Mouse (Mus musculus) intestine, postnatal 0 days (tissue): ENCODE results near the gene 4930539E08Rik. TPM values are rescaled to one million over a fixed set of nuclear protein-coding genes. Genes with fewer than 3 reads are reported as not detected.

Experiments used
- ATAC-seq: fragments of 200-750 bp; cut with Nextera tagmentation; 2 replicates; pipeline ENCODE4 v1.8.0; 2017; ENCODE audit warnings: mild to moderate bottlenecking, moderate TSS enrichment, moderate library complexity
- H3K27ac ChIP-seq: fragments of 300-500 bp; sonication (generic); 2 replicates; pipeline ENCODE4 v1.5.1; 2014; ENCODE audit warnings: mild to moderate bottlenecking, low read depth, low read length, moderate library complexity
- H3K27me3 ChIP-seq: fragments of 300-500 bp; sonication (generic); replicated peaks from 2 replicates; pipeline ENCODE4 v1.6.1; 2014; ENCODE audit warnings: low read length, mixed read lengths; ENCODE audit not compliant: control insufficient read depth, insufficient read depth
- H3K36me3 ChIP-seq: fragments of 300-500 bp; sonication (generic); 2 replicates; pipeline ENCODE4 v1.6.1; 2014; ENCODE audit warnings: mild to moderate bottlenecking, moderate library complexity; ENCODE audit not compliant: control insufficient read depth, insufficient read depth
- H3K4me1 ChIP-seq: fragments of 300-500 bp; sonication (generic); replicated peaks from 2 replicates; pipeline ENCODE4 v1.6.1; 2014; ENCODE audit warnings: antibody characterized with exemption, low read length, mixed read lengths; ENCODE audit not compliant: control insufficient read depth, insufficient read depth
- H3K4me2 ChIP-seq: fragments of 300-500 bp; sonication (generic); replicated peaks from 2 replicates; pipeline ENCODE4 v1.6.1; 2014; ENCODE audit warnings: low read depth, mild to moderate bottlenecking, moderate library complexity
- H3K4me3 ChIP-seq: fragments of 300-500 bp; sonication (generic); 2 replicates; pipeline ENCODE4 v1.5.1; 2014; ENCODE audit warnings: low read depth, low read length
- H3K9ac ChIP-seq: fragments of 300-500 bp; sonication (generic); 2 replicates; pipeline ENCODE4 v1.6.1; 2014; ENCODE audit warnings: mild to moderate bottlenecking, low read depth, low read length
- H3K9me3 ChIP-seq: fragments of 300-500 bp; sonication (generic); 2 replicates; pipeline ENCODE4 v1.6.1; 2016; ENCODE audit warnings: mixed run types; ENCODE audit not compliant: control insufficient read depth
- CTCF ChIP-seq: sonication (generic); IDR thresholded peaks from 2 replicates; pipeline ENCODE4 v1.5.1; 2016; ENCODE audit warnings: low read depth, mild to moderate bottlenecking, control low read depth, antibody characterized with exemption, moderate library complexity
- WGBS: fragments of 180-500 bp; shearing (Covaris S2); extraction: QIAGEN DNeasy Blood & Tissue Kit; methylation state at CpG from one replicate; pipeline ENCODE4 v1.1.7; 2014; 5-methylcytosine and 5-hydroxymethylcytosine counted together
- polyA plus RNA-seq: library from polyadenylated mRNA; unstranded; fragments of >200 nt; fragmentation: Nextera tagmentation; extraction: Ambion mirVana; gene quantifications from 2 replicates; pipeline ENCODE4 v1.2.1, GENCODE M21; 2015

The 4930539E08Rik gene
- polyA plus RNA-seq, 1 experiment from 2014 or later, result 3.5 TPM

- H3K36me3 ChIP-seq, result no peaks in the 10 kb centered on the region
- no peaks in the 10 kb centered on the region for H3K27me3 ChIP-seq
- H3K4me3 ChIP-seq, result no peak overlapping the region
- WGBS, result 82% methylated on average over 18 of the region's 18 CpGs
- H3K27ac ChIP-seq, result peak overlapping the region; percentile 94; the same call in 1 of the 2 replicates
- H3K4me1 ChIP-seq, result no peaks in the 10 kb centered on the region; the same call in 1 of the 2 replicates
- no peak overlapping the region for H3K9ac ChIP-seq
- H3K9me3 ChIP-seq, result no peaks in the 10 kb centered on the region
- no peak overlapping the region for H3K4me2 ChIP-seq
- no peak for TF ChIP-seq CTCF
- ATAC-seq, result no peak
These were observed 16.5 kb upstream of the 4930539E08Rik start for GRCm38 (mm10) chr17:28931436-28932211.

- WGBS, result 3% methylated on average over 14 of the region's 14 CpGs
- H3K4me1 ChIP-seq, result no peaks in the 10 kb centered on the region; the same call in 1 of the 2 replicates
- peak; percentile 86 for ATAC-seq
- no peaks in the 10 kb centered on the region for H3K9me3 ChIP-seq
- H3K27ac ChIP-seq, result peak overlapping the region; percentile 94
- H3K4me2 ChIP-seq, result peak overlapping the region; percentile 49
- no peaks in the 10 kb centered on the region for H3K27me3 ChIP-seq
- no peak overlapping the region for H3K4me3 ChIP-seq
- H3K9ac ChIP-seq, result peak overlapping the region; percentile 53; the same call in 1 of the 2 replicates
- no peaks in the 10 kb centered on the region for H3K36me3 ChIP-seq
- peak; percentile 71 for TF ChIP-seq CTCF
These were observed 15.4 kb upstream of the 4930539E08Rik start for GRCm38 (mm10) chr17:28930392-28931074.

- TF ChIP-seq CTCF, result no peak
- no peak for ATAC-seq
- H3K4me3 ChIP-seq, result no peak overlapping the region
- no peaks in the 10 kb centered on the region for H3K9me3 ChIP-seq
- H3K27me3 ChIP-seq, result no peaks in the 10 kb centered on the region
- no peaks in the 10 kb centered on the region; the same call in 1 of the 2 replicates for H3K4me1 ChIP-seq
- H3K27ac ChIP-seq, result no peak overlapping the region
- H3K4me2 ChIP-seq, result no peak overlapping the region
- 88% methylated on average over 4 of the region's 4 CpGs for WGBS
- no peaks in the 10 kb centered on the region for H3K36me3 ChIP-seq
- no peak overlapping the region for H3K9ac ChIP-seq
These were observed 14.2 kb upstream of the 4930539E08Rik start for GRCm38 (mm10) chr17:28929369-28929768.

GRCm38 (mm10) chr17:28928004-28928403 lies 12.9 kb upstream of the 4930539E08Rik start:
- H3K4me3 ChIP-seq, result no peak overlapping the region
- no peaks in the 10 kb centered on the region for H3K9me3 ChIP-seq
- WGBS, result 65% methylated on average over 9 of the region's 9 CpGs
- no peak overlapping the region for H3K4me2 ChIP-seq
- H3K27ac ChIP-seq, result no peak overlapping the region
- no peaks in the 10 kb centered on the region for H3K36me3 ChIP-seq
- no peak for ATAC-seq
- H3K9ac ChIP-seq, result no peak overlapping the region
- H3K4me1 ChIP-seq, result no peaks in the 10 kb centered on the region; the same call in 1 of the 2 replicates
- TF ChIP-seq CTCF, result no peak
- H3K27me3 ChIP-seq, result no peaks in the 10 kb centered on the region

GRCm38 (mm10) chr17:28926866-28927635 lies 11.9 kb upstream of the 4930539E08Rik start:
- Histone ChIP-seq H3K27ac (no peak overlapping the region; the same call in 1 of the 2 replicates), H3K4me2 (no peak overlapping the region), H3K4me3 (no peak overlapping the region), H3K9me3 (no peaks in the 10 kb centered on the region), H3K27me3 (no peaks in the 10 kb centered on the region), H3K36me3 (no peaks in the 10 kb centered on the region), H3K9ac (no peak overlapping the region), H3K4me1 (peaks cover 3% of the 10 kb centered on the region; the same call in 1 of the 2 replicates)
- WGBS, result 43% methylated on average over 15 of the region's 15 CpGs
- 0 out of 2 replicates have a peak, but pooled peaks have one; percentile 26 for ATAC-seq
- peak; percentile 88 for TF ChIP-seq CTCF
